Mouse (Mus musculus): ENCODE results near the gene Hist4h4. TPM values are rescaled to one million over a fixed set of nuclear protein-coding genes. Genes with fewer than 3 reads are reported as not detected.

The Hist4h4 gene
- polyA plus RNA-seq, 1 experiment from 2014 or later: 0.55 TPM

DNA sequence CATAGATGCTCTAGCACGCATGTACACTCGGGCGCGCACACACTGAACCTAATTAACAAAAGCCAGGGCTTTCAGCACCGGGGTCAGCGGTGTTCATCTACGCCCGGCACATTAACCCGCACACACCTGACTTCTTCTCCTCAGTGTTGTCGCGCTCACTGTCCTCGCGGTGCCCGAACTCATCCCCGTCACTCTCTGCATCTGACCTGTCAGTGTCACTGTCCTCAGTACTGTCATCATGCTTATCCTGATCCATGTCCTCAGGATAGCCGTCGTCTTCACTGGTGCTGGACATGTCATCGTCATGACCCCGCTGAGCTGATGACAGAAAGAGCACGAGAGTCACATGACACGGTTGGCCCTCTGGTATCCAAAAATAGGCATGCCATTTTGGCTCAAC, 16.2 kb upstream of the Hist4h4 start:
- H3K27me3 ChIP-seq (ENCODE audit: insufficient read depth, low read length): no peaks in the 10 kb centered on the region
- WGBS: 95% methylated on average over 21 of the region's 21 CpGs
- no peak for ATAC-seq (ENCODE audit: low FRiP score, low TSS enrichment)
- peaks cover 81% of the 10 kb centered on the region for H3K36me3 ChIP-seq (ENCODE audit: insufficient read depth, low read length)
- no peak overlapping the region for H3K4me2 ChIP-seq (replicated peaks; ENCODE audit: low read depth, low read length)
- no peak overlapping the region for H3K4me3 ChIP-seq (ENCODE audit: low read length)
- no peaks in the 10 kb centered on the region for H3K4me1 ChIP-seq (ENCODE audit: insufficient read depth, low read length)
- no peaks in the 10 kb centered on the region for H3K9me3 ChIP-seq (ENCODE audit: low read length)
- no peak overlapping the region for H3K27ac ChIP-seq (ENCODE audit: low read length)
- H3K9ac ChIP-seq (replicated peaks; ENCODE audit: low read length): no peak overlapping the region

DNA sequence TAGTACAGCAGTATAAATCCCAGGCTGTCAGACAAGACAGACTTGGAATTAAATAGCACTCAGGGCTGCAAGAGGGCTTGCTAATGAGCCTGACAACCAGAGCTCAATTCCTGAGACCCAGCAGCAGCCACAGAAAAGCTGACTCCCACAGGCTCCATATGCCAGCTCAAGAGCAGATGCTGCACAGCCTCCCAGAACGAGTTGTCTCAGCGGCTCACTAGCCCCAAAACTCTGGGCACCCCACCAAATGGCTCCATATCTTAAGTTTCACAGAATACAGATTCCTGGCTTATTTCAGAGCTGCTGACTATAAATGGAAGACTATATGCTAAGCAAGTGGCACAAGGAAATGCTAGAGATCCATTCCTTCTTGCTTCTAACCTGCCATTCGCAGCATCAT, 13.3 kb upstream of the Hist4h4 start:
- Histone ChIP-seq H3K36me3 (ENCODE audit: insufficient read depth, low read length) (peaks cover 84% of the 10 kb centered on the region), H3K27me3 (ENCODE audit: insufficient read depth, low read length) (no peaks in the 10 kb centered on the region), H3K4me3 (ENCODE audit: low read length) (no peak overlapping the region), H3K9me3 (ENCODE audit: low read length) (no peaks in the 10 kb centered on the region), H3K4me2 (replicated peaks; ENCODE audit: low read depth, low read length) (no peak overlapping the region), H3K9ac (replicated peaks; ENCODE audit: low read length) (no peak overlapping the region), H3K27ac (ENCODE audit: low read length) (no peak overlapping the region), H3K4me1 (ENCODE audit: insufficient read depth, low read length) (no peaks in the 10 kb centered on the region)
- WGBS: 97% methylated on average over 3 of the region's 3 CpGs
- ATAC-seq (ENCODE audit: low FRiP score, low TSS enrichment): no peak

DNA sequence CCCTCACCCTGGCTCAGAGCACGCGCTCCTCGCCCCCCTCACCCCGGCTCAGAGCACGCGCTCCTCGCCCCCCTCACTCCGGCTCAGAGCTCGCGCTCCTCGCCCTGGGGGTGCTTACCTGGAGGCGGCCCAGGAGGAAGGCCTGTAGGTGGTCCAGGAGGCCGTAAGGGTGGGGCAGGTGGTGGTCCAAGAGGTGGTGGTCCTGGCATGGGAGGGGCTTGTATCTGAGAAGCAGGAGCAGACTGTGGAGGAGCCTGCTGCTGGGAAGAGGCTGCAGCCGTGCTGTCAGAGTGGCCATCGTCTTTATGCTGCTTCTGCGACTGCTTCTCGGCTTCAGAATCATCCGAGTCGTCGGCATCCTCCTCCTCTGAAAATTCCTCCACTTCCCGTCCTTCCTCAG, 12.6 kb upstream of the Hist4h4 start:
- Histone ChIP-seq H3K9ac (replicated peaks; ENCODE audit: low read length) (no peak overlapping the region), H3K4me2 (replicated peaks; ENCODE audit: low read depth, low read length) (no peak overlapping the region), H3K36me3 (ENCODE audit: insufficient read depth, low read length) (peaks cover 84% of the 10 kb centered on the region), H3K27me3 (ENCODE audit: insufficient read depth, low read length) (no peaks in the 10 kb centered on the region), H3K4me1 (ENCODE audit: insufficient read depth, low read length) (no peaks in the 10 kb centered on the region), H3K27ac (ENCODE audit: low read length) (no peak overlapping the region), H3K4me3 (ENCODE audit: low read length) (no peak overlapping the region), H3K9me3 (ENCODE audit: low read length) (no peaks in the 10 kb centered on the region)
- ATAC-seq (ENCODE audit: low FRiP score, low TSS enrichment): no peak
- 85% methylated on average over 21 of the region's 21 CpGs for WGBS

DNA sequence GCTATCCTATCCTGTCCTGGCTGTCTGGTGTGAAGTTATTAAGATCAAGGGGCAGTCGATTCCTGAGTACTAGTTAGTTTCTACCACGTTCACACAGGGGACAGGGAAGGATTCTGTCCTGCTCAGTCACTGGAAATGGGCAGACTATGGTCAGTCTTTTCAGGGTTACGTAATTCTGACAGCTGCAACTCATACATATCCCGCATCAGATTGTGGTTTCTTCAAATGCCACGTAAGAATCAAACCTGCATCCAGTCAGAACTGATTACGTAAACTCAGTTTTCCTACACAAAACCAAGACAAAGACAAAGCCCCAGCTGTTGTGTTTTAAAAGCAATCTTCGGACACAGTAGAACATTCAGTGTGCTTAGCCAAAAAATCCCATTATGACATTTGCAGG, 11.2 kb upstream of the Hist4h4 start:
- no peak overlapping the region for H3K27ac ChIP-seq (ENCODE audit: low read length)
- H3K4me2 ChIP-seq (replicated peaks; ENCODE audit: low read depth, low read length): no peak overlapping the region
- WGBS: 98% methylated on average over 7 of the region's 7 CpGs
- H3K9me3 ChIP-seq (ENCODE audit: low read length): no peaks in the 10 kb centered on the region
- no peak overlapping the region for H3K9ac ChIP-seq (replicated peaks; ENCODE audit: low read length)
- H3K36me3 ChIP-seq (ENCODE audit: insufficient read depth, low read length): peaks cover 70% of the 10 kb centered on the region
- ATAC-seq (ENCODE audit: low FRiP score, low TSS enrichment): no peak
- H3K27me3 ChIP-seq (ENCODE audit: insufficient read depth, low read length): no peaks in the 10 kb centered on the region
- H3K4me1 ChIP-seq (ENCODE audit: insufficient read depth, low read length): no peaks in the 10 kb centered on the region
- H3K4me3 ChIP-seq (ENCODE audit: low read length): no peak overlapping the region

DNA sequence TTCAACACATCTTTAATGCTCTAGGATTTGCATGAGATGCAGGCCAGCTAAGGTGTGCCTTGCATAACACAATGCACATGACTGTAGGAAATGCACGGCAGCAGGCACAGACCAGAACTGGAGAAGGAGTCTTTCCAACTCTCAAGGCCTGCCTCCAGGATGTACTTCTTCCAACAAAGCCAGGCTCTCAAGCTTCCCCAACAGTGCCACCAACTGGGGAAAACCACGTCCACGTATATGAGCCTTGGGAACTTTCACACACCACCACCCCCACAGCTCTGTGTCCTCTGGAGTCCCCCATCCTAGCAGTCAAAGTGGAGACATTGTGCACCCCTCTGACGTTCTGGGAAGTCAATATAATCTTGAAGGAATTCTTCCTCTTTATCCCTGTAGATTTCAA, 8.9 kb upstream of the Hist4h4 start:
- no peak overlapping the region for H3K27ac ChIP-seq (ENCODE audit: low read length)
- WGBS: 44% methylated on average over 4 of the region's 4 CpGs

DNA sequence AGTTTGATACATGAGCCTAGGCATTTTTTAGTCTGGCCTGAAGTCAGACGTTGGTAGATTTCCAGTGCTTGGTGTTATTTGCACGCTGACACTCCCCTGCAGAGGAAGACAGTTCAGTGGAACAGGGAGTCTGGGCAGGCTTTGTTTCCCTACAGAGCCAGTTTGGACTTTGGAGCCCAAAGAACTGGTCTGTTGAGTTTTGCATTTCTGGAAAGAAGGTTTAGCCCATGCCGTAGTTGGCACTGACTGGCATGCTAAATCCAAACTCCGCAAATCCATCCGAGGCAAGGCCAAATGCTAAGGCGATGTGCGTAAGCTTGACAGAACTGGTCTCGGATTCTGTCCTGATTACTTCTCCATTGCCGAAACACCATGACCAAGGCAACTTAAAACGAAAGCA, 7.0 kb upstream of the Hist4h4 start:
- no peaks in the 10 kb centered on the region for H3K9me3 ChIP-seq (ENCODE audit: low read length)
- H3K9ac ChIP-seq (replicated peaks; ENCODE audit: low read length): no peak overlapping the region
- ATAC-seq (ENCODE audit: low FRiP score, low TSS enrichment): no peak
- H3K27me3 ChIP-seq (ENCODE audit: insufficient read depth, low read length): no peaks in the 10 kb centered on the region
- peaks cover 11% of the 10 kb centered on the region for H3K4me1 ChIP-seq (ENCODE audit: insufficient read depth, low read length)
- H3K4me2 ChIP-seq (replicated peaks; ENCODE audit: low read depth, low read length): no peak overlapping the region
- peaks cover 38% of the 10 kb centered on the region for H3K36me3 ChIP-seq (ENCODE audit: insufficient read depth, low read length)
- no peak overlapping the region for H3K27ac ChIP-seq (ENCODE audit: low read length)
- 86% methylated on average over 10 of the region's 10 CpGs for WGBS
- no peak overlapping the region for H3K4me3 ChIP-seq (ENCODE audit: low read length)

More for the DNA sequence above, 8.9 kb upstream of the Hist4h4 start:
- Histone ChIP-seq H3K27me3 (ENCODE audit: insufficient read depth, low read length) (no peaks in the 10 kb centered on the region), H3K4me3 (ENCODE audit: low read length) (no peak overlapping the region), H3K4me2 (replicated peaks; ENCODE audit: low read depth, low read length) (no peak overlapping the region), H3K9me3 (ENCODE audit: low read length) (no peaks in the 10 kb centered on the region), H3K36me3 (ENCODE audit: insufficient read depth, low read length) (peaks cover 56% of the 10 kb centered on the region), H3K4me1 (ENCODE audit: insufficient read depth, low read length) (peaks cover 11% of the 10 kb centered on the region), H3K9ac (replicated peaks; ENCODE audit: low read length) (no peak overlapping the region)
- ATAC-seq (ENCODE audit: low FRiP score, low TSS enrichment): no peak

DNA sequence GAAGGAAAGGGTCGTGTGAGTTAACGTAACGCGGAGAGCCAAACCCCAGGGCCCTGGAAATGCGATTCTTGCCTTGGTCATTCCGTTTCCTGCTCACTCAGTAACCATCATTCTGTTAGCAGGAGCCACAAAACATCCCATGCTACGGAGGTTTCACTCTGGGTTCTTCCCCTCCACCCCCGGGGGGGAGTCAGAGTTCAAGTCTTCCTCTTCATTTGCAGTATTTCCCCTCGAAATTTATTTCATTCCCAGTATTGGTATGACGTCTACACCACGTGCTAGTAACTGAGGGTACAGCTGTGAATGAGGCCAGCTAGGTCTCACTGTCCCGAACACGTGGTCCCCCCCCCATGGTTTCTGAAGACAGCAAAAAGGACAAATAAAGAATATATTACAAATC, 5.5 kb upstream of the Hist4h4 start:
- H3K27me3 ChIP-seq (ENCODE audit: insufficient read depth, low read length): no peaks in the 10 kb centered on the region
- peaks cover 15% of the 10 kb centered on the region for H3K4me1 ChIP-seq (ENCODE audit: insufficient read depth, low read length)
- peak overlapping the region; percentile 80 for H3K4me3 ChIP-seq (ENCODE audit: low read length)
- peaks cover 25% of the 10 kb centered on the region for H3K36me3 ChIP-seq (ENCODE audit: insufficient read depth, low read length)
- H3K27ac ChIP-seq (ENCODE audit: low read length): no peak overlapping the region
- WGBS: 68% methylated on average over 13 of the region's 13 CpGs
- peak overlapping the region; percentile 77; the same call in 1 of the 2 replicates for H3K9ac ChIP-seq (replicated peaks; ENCODE audit: low read length)
- no peaks in the 10 kb centered on the region for H3K9me3 ChIP-seq (ENCODE audit: low read length)
- ATAC-seq (ENCODE audit: low FRiP score, low TSS enrichment): no peak
- peak overlapping the region; percentile 97 for H3K4me2 ChIP-seq (replicated peaks; ENCODE audit: low read depth, low read length)

DNA sequence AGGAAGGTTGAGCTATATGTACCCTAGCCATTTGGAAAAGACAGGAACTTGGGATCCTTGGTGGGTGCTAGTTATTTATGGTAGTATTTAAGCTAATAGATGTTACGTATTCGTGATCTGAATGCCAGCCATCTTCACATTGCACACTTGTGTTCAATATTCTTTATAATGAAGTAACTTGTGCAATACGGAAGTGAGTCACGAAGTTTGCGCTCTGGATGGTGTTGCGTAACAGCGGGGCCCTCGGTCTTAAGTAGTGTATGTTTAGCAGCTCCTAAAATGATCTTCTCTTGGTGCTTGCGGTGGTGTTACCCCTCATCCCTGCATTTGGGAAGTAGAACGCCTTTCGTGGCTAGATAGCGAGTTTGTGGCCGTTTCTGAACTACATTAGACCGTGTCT, 4.9 kb upstream of the Hist4h4 start:
- H3K36me3 ChIP-seq (ENCODE audit: insufficient read depth, low read length): peaks cover 19% of the 10 kb centered on the region
- peaks cover 15% of the 10 kb centered on the region for H3K4me1 ChIP-seq (ENCODE audit: insufficient read depth, low read length)
- no peaks in the 10 kb centered on the region for H3K9me3 ChIP-seq (ENCODE audit: low read length)
- H3K9ac ChIP-seq (replicated peaks; ENCODE audit: low read length): peak overlapping the region; percentile 77
- H3K4me3 ChIP-seq (ENCODE audit: low read length): peak overlapping the region; percentile 80
- H3K4me2 ChIP-seq (replicated peaks; ENCODE audit: low read depth, low read length): peak overlapping the region; percentile 97
- 32% methylated on average over 14 of the region's 14 CpGs for WGBS
- ATAC-seq (ENCODE audit: low FRiP score, low TSS enrichment): no peak
- no peak overlapping the region for H3K27ac ChIP-seq (ENCODE audit: low read length)
- no peaks in the 10 kb centered on the region for H3K27me3 ChIP-seq (ENCODE audit: insufficient read depth, low read length)

DNA sequence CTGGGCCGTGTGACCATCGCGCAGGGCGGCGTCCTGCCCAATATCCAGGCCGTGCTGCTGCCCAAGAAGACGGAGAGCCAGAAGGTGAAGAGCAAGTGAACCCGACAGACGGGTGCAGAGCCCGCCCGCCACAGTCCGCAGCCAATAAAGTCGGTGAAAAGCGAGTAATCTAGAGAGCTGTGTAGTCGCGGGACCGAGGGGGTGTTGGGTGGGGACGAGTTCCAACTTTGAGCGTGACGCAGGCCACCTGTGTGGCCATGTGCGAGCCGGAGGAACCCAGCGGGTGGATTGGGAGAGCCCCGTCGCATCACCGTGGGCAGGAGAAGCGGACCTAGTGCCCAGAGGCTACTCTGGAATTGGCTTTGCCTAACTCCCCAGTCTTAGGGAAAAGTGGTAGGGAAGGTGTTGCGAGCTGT, 4.4 kb upstream of the Hist4h4 start:
- peak overlapping the region; percentile 97 for H3K4me2 ChIP-seq (replicated peaks; ENCODE audit: low read depth, low read length)
- peak; percentile 20 for ATAC-seq (ENCODE audit: low FRiP score, low TSS enrichment)
- WGBS: under 1% methylated on average over 28 of the region's 28 CpGs
- no peak overlapping the region for H3K27ac ChIP-seq (ENCODE audit: low read length)
- no peaks in the 10 kb centered on the region for H3K27me3 ChIP-seq (ENCODE audit: insufficient read depth, low read length)
- peak overlapping the region; percentile 77 for H3K9ac ChIP-seq (replicated peaks; ENCODE audit: low read length)
- H3K9me3 ChIP-seq (ENCODE audit: low read length): no peaks in the 10 kb centered on the region
- peaks cover 15% of the 10 kb centered on the region for H3K4me1 ChIP-seq (ENCODE audit: insufficient read depth, low read length)
- peak overlapping the region; percentile 80 for H3K4me3 ChIP-seq (ENCODE audit: low read length)
- peaks cover 15% of the 10 kb centered on the region for H3K36me3 ChIP-seq (ENCODE audit: insufficient read depth, low read length)

DNA sequence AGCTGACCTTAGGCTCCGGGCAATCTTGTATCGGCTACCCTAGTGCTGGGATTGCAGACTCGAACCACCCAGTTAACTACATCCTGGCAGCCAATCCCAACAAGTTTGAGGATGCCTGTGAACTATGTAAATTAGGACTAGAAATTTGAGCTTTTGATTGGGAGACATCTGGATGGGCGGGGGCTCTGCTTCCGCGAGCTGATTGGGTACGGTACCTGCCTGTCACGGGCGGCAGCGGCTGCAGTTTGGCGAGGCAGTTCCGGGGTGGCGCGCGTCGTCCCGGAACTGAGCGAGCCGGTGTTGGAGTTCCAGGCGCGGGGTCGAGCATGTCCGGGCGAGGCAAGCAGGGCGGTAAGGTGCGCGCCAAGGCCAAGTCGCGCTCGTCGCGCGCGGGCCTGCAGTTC, 3.8 kb upstream of the Hist4h4 start, which contains the start of gene H2afj:
TSS of gene H2afj (plus strand) at position 231 of the 404 bp plus-strand sequence.
- Histone ChIP-seq H3K4me1 (ENCODE audit: insufficient read depth, low read length) (peaks cover 21% of the 10 kb centered on the region), H3K4me3 (ENCODE audit: low read length) (peak within 1 kb of the TSS; percentile 80), H3K27ac (ENCODE audit: low read length) (peak within 1 kb of the TSS; percentile 78), H3K36me3 (ENCODE audit: insufficient read depth, low read length) (peaks cover 10% of the 10 kb centered on the region), H3K9me3 (ENCODE audit: low read length) (no peaks in the 10 kb centered on the region), H3K27me3 (ENCODE audit: insufficient read depth, low read length) (no peaks in the 10 kb centered on the region), H3K4me2 (replicated peaks; ENCODE audit: low read depth, low read length) (peak within 1 kb of the TSS; percentile 97), H3K9ac (replicated peaks; ENCODE audit: low read length) (peak within 1 kb of the TSS; percentile 77)
- ATAC-seq (ENCODE audit: low FRiP score, low TSS enrichment): peak; percentile 89
- under 1% methylated on average over 34 of the region's 34 CpGs for WGBS

All from kidney, embryonic 16.5 days (tissue).